Mouse (Mus musculus) embryonic facial prominence, embryonic 13.5 days (tissue): ENCODE measurements at regions not wholly inside any gene's neighbourhood (a gene's known extent, or its start where the extent isn't known, plus 50 kb on each side); places are given as distances from the start of the nearest gene placed in this dataset.

Experiments
- ATAC-seq: fragments of 200-750 bp; cut with Nextera tagmentation; 2 replicates; pipeline ENCODE4 v1.8.0; 2017; ENCODE audit warnings: low read depth; ENCODE audit not compliant: insufficient number of reproducible peaks, insufficient read depth, low FRiP score, low TSS enrichment
- H3K27ac ChIP-seq: fragments of 300-500 bp; sonication (generic); 2 replicates; pipeline ENCODE4 v1.5.1; 2015; ENCODE audit warnings: moderate library complexity, mild to moderate bottlenecking, inconsistent platforms
- H3K27me3 ChIP-seq: fragments of 300-500 bp; sonication (generic); 2 replicates; pipeline ENCODE4 v1.6.1; 2015; ENCODE audit warnings: mild to moderate bottlenecking, inconsistent platforms
- H3K36me3 ChIP-seq: fragments of 300-500 bp; sonication (generic); 2 replicates; pipeline ENCODE4 v1.6.1; 2015; ENCODE audit warnings: mild to moderate bottlenecking, inconsistent platforms
- H3K4me1 ChIP-seq: fragments of 300-500 bp; sonication (generic); 2 replicates; pipeline ENCODE4 v1.6.1; 2015; ENCODE audit warnings: inconsistent platforms
- H3K4me2 ChIP-seq: fragments of 300-500 bp; sonication (generic); 2 replicates; pipeline ENCODE4 v1.6.1; 2015; ENCODE audit warnings: moderate library complexity, mild to moderate bottlenecking, inconsistent platforms
- H3K4me3 ChIP-seq: fragments of 300-500 bp; sonication (generic); 2 replicates; pipeline ENCODE4 v1.5.1; 2015; ENCODE audit warnings: mild to moderate bottlenecking, inconsistent platforms
- H3K9ac ChIP-seq: fragments of 300-500 bp; sonication (generic); 2 replicates; pipeline ENCODE4 v1.6.1; 2015; ENCODE audit warnings: mild to moderate bottlenecking, inconsistent platforms
- H3K9me3 ChIP-seq: fragments of 300-500 bp; sonication (generic); 2 replicates; pipeline ENCODE4 v1.6.1; 2016; ENCODE audit warnings: inconsistent platforms
- WGBS: fragments of 180-500 bp; shearing (Covaris S2); methylation state at CpG from one replicate; pipeline ENCODE4 v1.1.7; 2015; ENCODE audit warnings: mixed read lengths; 5-methylcytosine and 5-hydroxymethylcytosine counted together

DNA sequence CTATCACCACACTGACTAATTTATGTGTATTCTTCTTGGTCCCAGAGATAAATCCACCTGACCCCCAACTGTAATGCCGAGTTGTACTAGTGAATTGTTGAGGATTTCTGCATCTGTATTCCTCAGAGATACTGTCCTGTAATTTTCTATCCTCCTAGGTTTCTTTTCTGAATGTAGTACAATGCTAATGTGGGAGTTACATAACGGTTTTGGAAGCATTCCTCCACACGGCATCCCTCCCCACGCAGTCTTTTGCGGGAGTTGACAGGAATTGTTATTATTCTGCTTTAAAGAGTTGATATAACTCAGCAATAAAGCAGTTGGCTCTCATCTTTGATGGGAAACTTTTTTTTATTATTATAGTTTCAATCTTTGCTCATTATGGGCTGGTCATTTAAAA lies 222.8 kb downstream of the Rsl24d1 start:
- no peaks in the 10 kb centered on the region for H3K27me3 ChIP-seq
- no peak for ATAC-seq
- no peak overlapping the region for H3K4me3 ChIP-seq
- WGBS: 86% methylated on average over 5 of the region's 5 CpGs
- no peak overlapping the region for H3K4me2 ChIP-seq
- no peaks in the 10 kb centered on the region for H3K36me3 ChIP-seq
- H3K9ac ChIP-seq: no peak overlapping the region
- H3K4me1 ChIP-seq: no peaks in the 10 kb centered on the region
- no peaks in the 10 kb centered on the region for H3K9me3 ChIP-seq
- H3K27ac ChIP-seq: no peak overlapping the region

DNA sequence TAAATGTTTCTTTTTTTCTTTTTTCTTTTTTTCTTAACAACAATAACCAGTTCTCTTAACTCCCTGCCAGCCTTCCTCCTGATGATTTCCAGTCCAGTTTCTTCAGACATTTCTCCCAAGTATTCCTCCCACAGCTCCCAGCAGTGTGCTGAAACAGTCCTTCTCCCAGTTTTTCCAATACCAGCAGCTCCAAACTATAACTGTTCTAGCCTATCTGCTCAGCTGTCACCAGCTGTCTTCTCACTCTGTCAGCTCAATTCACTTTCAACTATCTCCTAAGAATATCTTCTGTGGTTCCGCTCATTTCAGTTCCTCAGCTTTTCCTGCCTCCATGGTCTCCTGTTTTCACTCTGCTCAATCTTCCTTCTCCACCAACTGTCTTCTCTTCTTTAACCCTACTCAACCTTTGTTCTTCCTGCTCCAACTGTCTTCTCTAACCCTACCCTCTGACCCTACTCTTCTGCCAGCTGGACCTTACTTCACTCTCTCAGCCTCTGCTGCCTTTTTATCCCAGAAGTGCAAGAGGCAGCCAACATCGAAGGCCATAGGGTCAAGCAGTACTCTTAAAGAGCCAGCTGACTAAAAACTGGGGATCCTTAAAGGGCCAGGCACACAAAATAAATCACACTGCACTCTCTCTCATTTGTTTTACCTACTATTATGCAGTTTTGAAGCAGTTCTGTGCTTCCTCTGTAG lies 224.0 kb downstream of the Rsl24d1 start:
- Histone ChIP-seq H3K27me3 (no peaks in the 10 kb centered on the region), H3K27ac (no peak overlapping the region), H3K4me3 (no peak overlapping the region), H3K4me2 (no peak overlapping the region), H3K36me3 (no peaks in the 10 kb centered on the region), H3K9me3 (peaks cover 8% of the 10 kb centered on the region), H3K4me1 (no peaks in the 10 kb centered on the region), H3K9ac (no peak overlapping the region)
- WGBS: 64% methylated on average over 2 of the region's 2 CpGs
- ATAC-seq: no peak

DNA sequence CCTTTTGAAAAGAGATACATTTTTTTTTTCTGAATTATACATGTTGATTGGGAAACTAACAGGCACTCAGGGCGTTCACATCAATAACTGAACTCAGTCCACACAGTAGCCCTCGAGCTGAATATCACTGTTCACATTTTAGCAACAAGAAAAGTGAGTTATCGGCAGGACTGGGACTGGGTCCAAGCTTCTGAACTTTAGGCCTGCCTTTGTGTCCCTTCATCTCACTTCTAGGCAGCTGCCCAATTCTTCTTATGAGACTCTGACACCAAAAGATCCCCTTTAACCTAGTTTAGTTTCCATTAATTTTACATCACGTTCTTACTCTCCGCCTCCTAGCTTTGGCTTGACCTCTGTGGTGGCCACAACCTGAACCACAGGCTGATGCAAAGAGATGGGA lies 242.7 kb downstream of the Rsl24d1 start:
- Histone ChIP-seq H3K9ac (no peak overlapping the region), H3K4me3 (no peak overlapping the region), H3K27me3 (no peaks in the 10 kb centered on the region), H3K4me2 (no peak overlapping the region), H3K27ac (no peak overlapping the region), H3K9me3 (no peaks in the 10 kb centered on the region), H3K4me1 (no peaks in the 10 kb centered on the region), H3K36me3 (no peaks in the 10 kb centered on the region)
- ATAC-seq: no peak
- 72% methylated on average over 5 of the region's 5 CpGs for WGBS

DNA sequence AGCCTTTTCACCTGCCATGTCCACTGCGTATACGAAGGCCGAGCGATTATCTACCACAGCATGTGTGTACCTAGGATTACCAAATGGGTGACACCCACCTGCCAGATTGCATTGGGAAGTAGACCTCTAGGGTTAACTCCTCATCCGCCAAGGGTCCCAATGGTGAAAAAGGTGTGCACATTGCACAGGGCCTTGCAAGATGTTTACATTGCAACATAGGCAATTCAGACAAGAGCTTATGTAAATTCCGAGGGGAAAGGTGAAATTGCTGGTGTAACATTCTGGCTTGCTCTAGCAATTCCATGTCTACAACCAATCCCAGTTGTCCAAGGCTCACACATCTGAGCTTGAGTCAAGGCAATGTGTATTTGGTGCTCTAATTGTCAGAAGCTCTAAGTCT lies 245.7 kb downstream of the Rsl24d1 start:
- H3K36me3 ChIP-seq: no peaks in the 10 kb centered on the region
- H3K9me3 ChIP-seq: no peaks in the 10 kb centered on the region
- ATAC-seq: no peak
- no peaks in the 10 kb centered on the region for H3K27me3 ChIP-seq
- no peak overlapping the region for H3K27ac ChIP-seq
- H3K4me3 ChIP-seq: no peak overlapping the region
- 89% methylated on average over 6 of the region's 6 CpGs for WGBS
- no peaks in the 10 kb centered on the region for H3K4me1 ChIP-seq
- H3K4me2 ChIP-seq: no peak overlapping the region
- no peak overlapping the region for H3K9ac ChIP-seq

DNA sequence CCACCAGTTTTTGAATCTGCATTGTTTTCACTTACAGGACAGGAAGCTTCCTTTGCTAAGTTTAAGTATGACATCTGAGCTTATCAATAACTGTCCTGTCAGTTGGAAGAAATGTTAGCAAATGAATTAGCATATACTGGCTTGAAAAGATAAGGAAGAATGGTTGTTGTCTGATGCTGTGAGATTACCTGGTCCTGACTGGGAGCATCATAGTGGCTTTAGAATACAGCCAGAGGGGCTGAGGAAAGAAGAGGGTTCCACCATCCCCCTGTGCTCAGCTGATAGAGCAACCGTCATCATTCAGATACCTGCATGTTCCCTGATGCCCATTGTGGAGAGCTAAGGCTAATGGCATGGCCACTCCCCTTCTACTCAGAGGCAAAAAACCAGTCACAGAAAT lies 267.5 kb downstream of the Rsl24d1 start:
- Histone ChIP-seq H3K27me3 (no peaks in the 10 kb centered on the region), H3K4me3 (no peak overlapping the region), H3K4me2 (no peak overlapping the region), H3K4me1 (no peaks in the 10 kb centered on the region), H3K27ac (no peak overlapping the region), H3K9ac (no peak overlapping the region), H3K9me3 (no peaks in the 10 kb centered on the region), H3K36me3 (no peaks in the 10 kb centered on the region)
- WGBS: 74% methylated on average over 1 of the region's 1 CpGs
- ATAC-seq: no peak

DNA sequence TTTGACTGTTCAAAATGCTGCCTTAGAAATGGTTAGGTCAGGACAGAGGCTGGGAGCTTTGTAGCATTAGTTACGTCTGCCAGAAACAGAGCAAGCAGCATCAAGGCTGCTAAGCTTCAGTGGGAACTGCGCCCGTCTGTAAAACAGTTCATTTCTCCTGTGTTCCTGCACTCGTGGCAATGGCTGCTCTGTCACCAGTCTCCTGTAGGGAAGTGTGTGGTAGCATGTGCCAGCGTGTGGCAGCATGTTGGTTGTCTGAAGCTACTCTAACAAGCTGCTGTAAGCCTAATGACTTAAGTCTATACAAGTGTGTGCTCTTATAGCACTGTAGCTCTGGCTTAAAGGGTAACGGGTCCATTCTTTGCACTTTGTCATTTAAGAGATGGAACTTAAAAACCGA lies 278.8 kb downstream of the Rsl24d1 start:
- H3K36me3 ChIP-seq: no peaks in the 10 kb centered on the region
- no peak for ATAC-seq

DNA sequence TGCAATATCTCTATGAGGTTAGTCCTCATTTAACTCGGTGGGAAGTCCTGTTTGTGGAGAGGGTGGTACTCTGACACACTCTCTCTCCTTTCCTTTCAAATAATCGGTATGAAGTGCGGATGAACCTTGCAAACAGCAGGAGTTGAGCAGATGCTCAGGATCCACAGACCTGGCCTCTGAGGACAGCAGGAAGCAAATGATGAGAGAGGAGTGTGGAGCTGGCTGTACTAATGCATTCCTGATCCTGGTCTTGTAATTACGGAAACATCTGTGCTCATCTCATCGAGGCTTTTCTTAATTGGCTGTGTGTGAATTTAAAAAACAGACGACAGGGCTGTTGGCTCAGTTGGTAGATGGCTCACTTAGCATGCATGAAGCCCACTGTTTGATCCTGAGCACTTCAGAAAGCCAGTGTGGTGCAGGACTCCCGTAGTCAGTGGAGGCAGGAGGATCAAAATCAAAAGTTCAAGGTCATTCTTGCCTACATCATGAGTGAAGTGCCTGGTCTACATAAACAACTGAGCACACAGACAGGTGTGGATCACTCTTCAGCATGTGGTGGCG lies 300.2 kb downstream of the Rsl24d1 start:
- H3K4me2 ChIP-seq: no peak overlapping the region
- no peaks in the 10 kb centered on the region for H3K9me3 ChIP-seq
- no peak overlapping the region for H3K27ac ChIP-seq
- no peak overlapping the region for H3K4me3 ChIP-seq
- no peak overlapping the region for H3K9ac ChIP-seq
- WGBS: 67% methylated on average over 8 of the region's 8 CpGs
- no peak for ATAC-seq
- H3K36me3 ChIP-seq: no peaks in the 10 kb centered on the region
- H3K4me1 ChIP-seq: no peaks in the 10 kb centered on the region
- no peaks in the 10 kb centered on the region for H3K27me3 ChIP-seq

More for the DNA sequence above, 278.8 kb downstream of the Rsl24d1 start:
- 68% methylated on average over 7 of the region's 7 CpGs for WGBS
- H3K4me2 ChIP-seq: no peak overlapping the region
- H3K9ac ChIP-seq: no peak overlapping the region
- H3K27ac ChIP-seq: no peak overlapping the region
- H3K27me3 ChIP-seq: no peaks in the 10 kb centered on the region
- no peaks in the 10 kb centered on the region for H3K4me1 ChIP-seq
- no peaks in the 10 kb centered on the region for H3K9me3 ChIP-seq
- no peak overlapping the region for H3K4me3 ChIP-seq

DNA sequence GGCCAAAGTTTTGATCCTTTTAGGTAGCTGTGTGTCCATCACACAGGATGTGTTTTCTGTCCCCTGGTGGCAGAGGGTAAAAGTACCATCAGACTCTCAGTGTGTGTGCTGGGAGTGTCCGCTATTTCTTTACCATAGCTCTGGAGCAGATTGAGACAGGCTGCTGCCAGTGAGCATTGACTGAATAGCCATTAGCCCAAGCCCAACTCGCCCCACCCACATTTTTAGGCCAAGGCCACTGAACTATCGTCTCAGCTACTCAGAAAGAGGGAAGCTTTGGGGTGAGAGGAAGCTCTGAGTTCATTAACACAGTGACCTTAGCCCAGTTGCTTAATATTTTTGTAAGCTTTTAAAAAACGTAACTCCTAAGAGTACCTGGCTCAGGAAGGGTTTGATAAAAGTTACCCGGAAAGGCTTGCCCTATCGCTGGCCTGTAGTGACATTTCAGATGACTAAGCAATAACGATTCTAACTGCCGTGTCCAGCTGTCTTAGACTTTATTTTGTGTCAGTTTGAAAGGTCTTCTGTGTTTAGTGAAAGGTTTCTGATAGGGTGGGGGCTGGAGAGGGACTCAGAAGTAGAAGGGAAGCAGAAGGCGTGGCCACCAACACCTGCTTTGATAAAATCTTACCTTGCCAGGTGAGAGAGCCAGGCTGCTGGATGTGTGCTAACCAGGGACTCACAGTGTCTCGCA lies 303.0 kb downstream of the Rsl24d1 start:
- 82% methylated on average over 10 of the region's 10 CpGs for WGBS
- Histone ChIP-seq H3K9me3 (no peaks in the 10 kb centered on the region), H3K4me1 (no peaks in the 10 kb centered on the region)

More for the DNA sequence above, 303.0 kb downstream of the Rsl24d1 start:
- Histone ChIP-seq H3K36me3 (no peaks in the 10 kb centered on the region), H3K4me2 (no peak overlapping the region), H3K27me3 (no peaks in the 10 kb centered on the region), H3K4me3 (no peak overlapping the region), H3K9ac (no peak overlapping the region), H3K27ac (no peak overlapping the region)
- ATAC-seq: no peak
